Mouse (Mus musculus) heart, embryonic 13.5 days (tissue): ENCODE data around the gene Tsc22d2. TPM values are rescaled to one million over a fixed set of nuclear protein-coding genes. Genes with fewer than 3 reads are reported as not detected.
A peak's percentile ranks its signal among the peaks of the same experiment; 100 is the strongest.

Experiments
- ATAC-seq: fragments of 200-750 bp; cut with Nextera tagmentation; 2 replicates; pipeline ENCODE4 v1.8.0; 2017; ENCODE audit warnings: moderate TSS enrichment; ENCODE audit not compliant: insufficient number of reproducible peaks, low FRiP score, low TSS enrichment; ENCODE audit errors: extremely low read depth
- H3K27ac ChIP-seq: fragments of 300-500 bp; sonication (generic); replicated peaks from 2 replicates; pipeline ENCODE4 v1.5.1; 2015; ENCODE audit warnings: moderate library complexity, mild to moderate bottlenecking, inconsistent platforms
- H3K27me3 ChIP-seq: fragments of 300-500 bp; sonication (generic); replicated peaks from 2 replicates; pipeline ENCODE4 v1.6.1; 2015; ENCODE audit warnings: mild to moderate bottlenecking, inconsistent platforms
- H3K36me3 ChIP-seq: fragments of 300-500 bp; sonication (generic); 2 replicates; pipeline ENCODE4 v1.6.1; 2015; ENCODE audit warnings: mild to moderate bottlenecking, inconsistent platforms
- H3K4me1 ChIP-seq: fragments of 300-500 bp; sonication (generic); 2 replicates; pipeline ENCODE4 v1.6.1; 2015; ENCODE audit warnings: inconsistent platforms
- H3K4me2 ChIP-seq: fragments of 300-500 bp; sonication (generic); 2 replicates; pipeline ENCODE4 v1.6.1; 2015; ENCODE audit warnings: inconsistent platforms, mild to moderate bottlenecking, moderate library complexity
- H3K4me3 ChIP-seq: fragments of 300-500 bp; sonication (generic); 2 replicates; pipeline ENCODE4 v1.5.1; 2015; ENCODE audit warnings: moderate library complexity, mild to moderate bottlenecking, inconsistent platforms
- H3K9ac ChIP-seq: fragments of 300-500 bp; sonication (generic); 2 replicates; pipeline ENCODE4 v1.6.1; 2015; ENCODE audit warnings: inconsistent platforms, mild to moderate bottlenecking, moderate library complexity
- H3K9me3 ChIP-seq: fragments of 300-500 bp; sonication (generic); 2 replicates; pipeline ENCODE4 v1.6.1; 2016; ENCODE audit warnings: inconsistent platforms
- WGBS: fragments of 180-500 bp; shearing (Covaris S2); methylation state at CpG from one replicate; pipeline ENCODE4 v1.1.7; 2015; ENCODE audit warnings: mixed read lengths; 5-methylcytosine and 5-hydroxymethylcytosine counted together
- polyA plus RNA-seq: library from polyadenylated mRNA; unstranded; fragments of >200 nt; fragmentation: Nextera tagmentation; extraction: Ambion mirVana; gene quantifications from 2 replicates; pipeline ENCODE4 v1.2.1, GENCODE M21; 2015

The Tsc22d2 gene
- polyA plus RNA-seq, 1 experiment from 2014 or later = 10.9 TPM

GRCm38 (mm10) chr3:58398541-58398940 is 16.0 kb upstream of the Tsc22d2 start:
- WGBS = 29% methylated on average over 5 of the region's 5 CpGs

GRCm38 (mm10) chr3:58399931-58400330 is 14.6 kb upstream of the Tsc22d2 start:
- H3K27ac ChIP-seq = no peak overlapping the region
- H3K9ac ChIP-seq = no peak overlapping the region
- ATAC-seq = no peak
- H3K4me3 ChIP-seq = no peak overlapping the region
- H3K36me3 ChIP-seq = no peaks in the 10 kb centered on the region
- no peaks in the 10 kb centered on the region; the same call in 1 of the 2 replicates for H3K4me1 ChIP-seq
- no peak overlapping the region for H3K4me2 ChIP-seq
- H3K9me3 ChIP-seq = peaks cover 4% of the 10 kb centered on the region; the same call in 1 of the 2 replicates
- WGBS = 45% methylated on average over 3 of the region's 3 CpGs
- H3K27me3 ChIP-seq = no peaks in the 10 kb centered on the region

More at GRCm38 (mm10) chr3:58398541-58398940, 16.0 kb upstream of the Tsc22d2 start:
- Histone ChIP-seq H3K27me3 (no peaks in the 10 kb centered on the region), H3K4me3 (no peak overlapping the region), H3K9ac (no peak overlapping the region), H3K4me1 (no peaks in the 10 kb centered on the region; the same call in 1 of the 2 replicates), H3K27ac (no peak overlapping the region), H3K9me3 (peaks cover 4% of the 10 kb centered on the region; the same call in 1 of the 2 replicates), H3K4me2 (no peak overlapping the region), H3K36me3 (no peaks in the 10 kb centered on the region)
- no peak for ATAC-seq

DNA sequence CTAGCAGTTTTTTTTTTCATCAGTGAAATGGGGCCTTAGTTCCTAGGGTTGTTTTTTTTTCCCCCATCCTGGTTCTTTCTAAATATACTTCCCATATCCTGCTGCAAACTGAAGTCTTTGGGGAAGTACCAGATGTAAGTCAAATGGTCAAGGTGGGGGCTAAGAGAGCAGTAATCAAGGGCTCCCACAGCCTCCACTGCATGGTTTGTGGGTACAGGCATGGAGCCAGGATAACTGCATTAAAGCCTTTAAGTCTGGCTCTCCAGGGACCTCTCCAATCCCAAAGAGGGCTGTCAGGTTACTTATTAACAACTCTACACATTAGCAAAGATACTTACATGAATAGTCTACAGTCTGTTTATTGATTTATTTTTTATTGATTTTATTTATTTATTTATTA is 2.8 kb upstream of the Tsc22d2 start:
- Histone ChIP-seq H3K4me3 (no peak overlapping the region), H3K27ac (no peak overlapping the region), H3K27me3 (no peaks in the 10 kb centered on the region), H3K36me3 (peaks cover 5% of the 10 kb centered on the region), H3K4me2 (no peak overlapping the region), H3K9ac (no peak overlapping the region), H3K4me1 (peaks cover 5% of the 10 kb centered on the region), H3K9me3 (no peaks in the 10 kb centered on the region)
- ATAC-seq = no peak

- peak overlapping the region; percentile 100 for H3K27ac ChIP-seq
- peaks cover 5% of the 10 kb centered on the region for H3K4me1 ChIP-seq
- H3K9ac ChIP-seq = peak overlapping the region; percentile 100
- peak overlapping the region; percentile 88 for H3K4me2 ChIP-seq
- peaks cover 12% of the 10 kb centered on the region for H3K36me3 ChIP-seq
- H3K4me3 ChIP-seq = peak overlapping the region; percentile 78
- ATAC-seq = no peak
- no peaks in the 10 kb centered on the region for H3K9me3 ChIP-seq
- H3K27me3 ChIP-seq = no peaks in the 10 kb centered on the region
- WGBS = 39% methylated on average over 5 of the region's 5 CpGs
Observed at GRCm38 (mm10) chr3:58413671-58414070, 844 bp upstream of the Tsc22d2 start.

DNA sequence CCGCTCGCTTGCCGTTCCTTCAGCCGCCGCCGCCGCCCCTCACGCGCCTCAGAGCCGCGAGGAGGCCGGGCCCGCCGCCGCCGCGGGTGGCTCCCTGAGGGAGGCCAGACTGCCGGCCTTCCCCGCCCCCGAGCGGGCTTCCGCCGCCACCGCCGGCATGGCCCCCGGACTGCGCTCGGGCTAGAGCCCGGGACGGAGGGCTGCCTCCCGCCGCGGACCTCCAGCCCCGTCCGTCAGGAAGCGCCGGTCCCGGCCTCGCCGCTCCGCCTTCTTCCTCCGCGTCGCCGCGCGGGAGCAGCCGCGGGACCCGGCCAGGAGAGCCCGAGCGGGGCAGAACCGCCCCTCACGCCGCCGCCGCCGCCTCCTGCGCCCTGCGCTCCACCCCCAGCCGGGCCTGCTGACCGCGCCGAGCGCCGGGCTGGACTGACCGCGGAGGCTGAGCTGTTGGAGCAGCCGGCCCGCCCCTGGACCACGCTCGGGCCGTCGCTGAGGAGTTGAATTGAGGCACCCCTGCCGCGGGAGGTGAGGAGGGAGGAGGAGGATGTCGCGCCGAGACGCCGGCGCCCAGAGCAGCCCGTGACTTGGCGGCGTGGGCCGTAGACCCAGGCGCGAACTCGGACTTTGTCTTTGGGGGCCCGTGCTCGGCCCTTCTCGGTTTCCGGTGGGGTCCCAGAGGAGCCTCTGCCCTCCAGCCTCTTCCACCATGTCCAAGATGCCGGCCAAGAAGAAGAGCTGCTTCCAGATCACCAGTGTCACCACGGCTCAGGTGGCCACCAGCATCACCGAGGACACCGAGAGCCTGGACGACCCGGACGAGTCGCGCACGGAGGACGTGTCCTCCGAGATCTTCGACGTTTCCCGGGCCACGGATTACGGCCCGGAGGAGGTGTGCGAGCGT is 720 bp downstream of the Tsc22d2 start:
- Histone ChIP-seq H3K4me2 (peak overlapping the region; percentile 88), H3K36me3 (peaks cover 12% of the 10 kb centered on the region), H3K9me3 (no peaks in the 10 kb centered on the region), H3K27me3 (no peaks in the 10 kb centered on the region), H3K9ac (peak overlapping the region; percentile 100), H3K27ac (peak overlapping the region; percentile 100), H3K4me1 (peaks cover 6% of the 10 kb centered on the region), H3K4me3 (peak overlapping the region; percentile 78)
- ATAC-seq = peak; percentile 58
- under 1% methylated on average over 93 of the region's 113 CpGs for WGBS

DNA sequence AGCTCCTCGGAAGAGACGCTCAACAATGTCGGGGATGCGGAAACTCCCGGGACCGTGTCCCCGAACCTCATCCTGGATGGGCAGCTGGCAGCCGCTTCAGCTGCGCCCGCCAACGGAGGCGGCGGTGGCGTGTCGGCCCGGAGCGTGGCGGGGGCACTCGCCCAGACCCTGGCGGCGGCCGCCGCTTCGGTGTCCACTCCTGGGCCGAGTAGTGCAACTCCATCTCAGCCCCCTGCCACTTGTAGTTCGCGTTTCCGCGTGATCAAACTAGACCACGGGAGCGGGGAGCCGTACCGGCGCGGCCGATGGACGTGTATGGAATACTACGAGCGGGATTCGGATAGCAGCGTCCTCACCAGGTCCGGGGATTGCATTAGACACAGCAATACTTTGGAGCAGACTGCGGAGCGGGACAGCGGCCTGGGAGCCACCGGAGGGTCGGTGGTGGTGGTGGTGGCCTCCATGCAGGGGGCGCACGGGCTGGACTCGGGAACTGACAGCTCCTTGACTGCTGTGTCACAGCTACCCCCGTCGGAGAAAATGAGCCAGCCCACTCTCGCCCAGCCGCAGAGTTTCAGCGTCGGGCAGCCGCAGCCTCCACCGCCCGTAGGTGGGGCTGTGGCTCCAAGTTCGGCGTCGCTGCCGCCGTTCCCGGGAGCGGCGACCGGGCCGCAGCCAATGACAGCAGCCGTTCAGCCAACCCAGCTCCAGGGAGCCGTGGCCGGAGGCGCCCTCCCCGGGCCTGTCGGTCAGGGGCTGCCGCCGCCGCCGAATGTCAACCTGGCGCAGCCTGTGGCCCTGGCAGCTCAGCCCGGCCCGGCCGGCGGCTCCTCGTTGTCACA is 1.6 kb downstream of the Tsc22d2 start:
- WGBS = under 1% methylated on average over 84 of the region's 85 CpGs
- Histone ChIP-seq H3K4me2 (peak overlapping the region; percentile 88), H3K27me3 (no peaks in the 10 kb centered on the region), H3K9ac (peak overlapping the region; percentile 100), H3K36me3 (peaks cover 12% of the 10 kb centered on the region), H3K9me3 (no peaks in the 10 kb centered on the region), H3K4me3 (peak overlapping the region; percentile 78), H3K27ac (peak overlapping the region; percentile 100), H3K4me1 (peaks cover 8% of the 10 kb centered on the region)
- peak; percentile 73 for ATAC-seq

DNA sequence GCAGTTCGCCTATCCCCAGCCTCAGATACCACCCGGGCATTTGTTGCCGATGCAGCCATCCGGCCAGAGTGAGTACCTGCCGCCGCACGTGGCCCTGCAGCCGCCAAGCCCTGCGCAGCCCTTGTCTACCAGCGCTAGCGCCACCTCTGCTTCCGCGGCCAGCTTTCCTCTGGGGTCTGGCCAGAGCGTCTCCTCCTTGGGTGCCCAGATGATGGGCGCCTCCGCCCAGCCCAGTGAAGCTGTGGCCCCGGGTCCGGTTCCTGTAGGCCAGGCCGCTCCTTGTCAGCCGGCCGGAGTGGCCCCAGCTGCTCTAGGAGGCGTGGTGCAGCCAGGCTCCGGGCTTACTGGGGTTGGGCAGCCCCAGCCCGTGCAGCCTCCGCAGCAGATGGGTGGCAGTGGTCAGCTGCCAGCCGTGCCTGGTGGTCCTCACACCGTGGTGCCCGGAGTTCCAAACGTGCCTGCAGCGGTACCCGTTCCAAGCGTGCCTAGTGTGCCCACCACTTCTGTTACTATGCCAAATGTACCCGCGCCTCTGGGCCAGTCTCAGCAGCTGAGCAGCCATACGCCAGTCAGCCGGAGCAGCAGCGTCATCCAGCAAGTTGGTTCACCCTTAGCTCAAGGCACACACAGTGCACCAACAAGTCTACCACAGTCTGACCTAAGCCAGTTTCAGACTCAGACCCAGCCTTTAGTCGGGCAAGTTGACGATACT is 2.4 kb downstream of the Tsc22d2 start:
- ATAC-seq = peak; percentile 38
- Histone ChIP-seq H3K27me3 (no peaks in the 10 kb centered on the region), H3K36me3 (peaks cover 12% of the 10 kb centered on the region), H3K27ac (peak overlapping the region; percentile 100), H3K4me2 (peak overlapping the region; percentile 88), H3K9me3 (no peaks in the 10 kb centered on the region), H3K4me1 (peaks cover 10% of the 10 kb centered on the region), H3K9ac (peak overlapping the region; percentile 100), H3K4me3 (peak overlapping the region; percentile 78)
- 1% methylated on average over 39 of the region's 39 CpGs for WGBS

DNA sequence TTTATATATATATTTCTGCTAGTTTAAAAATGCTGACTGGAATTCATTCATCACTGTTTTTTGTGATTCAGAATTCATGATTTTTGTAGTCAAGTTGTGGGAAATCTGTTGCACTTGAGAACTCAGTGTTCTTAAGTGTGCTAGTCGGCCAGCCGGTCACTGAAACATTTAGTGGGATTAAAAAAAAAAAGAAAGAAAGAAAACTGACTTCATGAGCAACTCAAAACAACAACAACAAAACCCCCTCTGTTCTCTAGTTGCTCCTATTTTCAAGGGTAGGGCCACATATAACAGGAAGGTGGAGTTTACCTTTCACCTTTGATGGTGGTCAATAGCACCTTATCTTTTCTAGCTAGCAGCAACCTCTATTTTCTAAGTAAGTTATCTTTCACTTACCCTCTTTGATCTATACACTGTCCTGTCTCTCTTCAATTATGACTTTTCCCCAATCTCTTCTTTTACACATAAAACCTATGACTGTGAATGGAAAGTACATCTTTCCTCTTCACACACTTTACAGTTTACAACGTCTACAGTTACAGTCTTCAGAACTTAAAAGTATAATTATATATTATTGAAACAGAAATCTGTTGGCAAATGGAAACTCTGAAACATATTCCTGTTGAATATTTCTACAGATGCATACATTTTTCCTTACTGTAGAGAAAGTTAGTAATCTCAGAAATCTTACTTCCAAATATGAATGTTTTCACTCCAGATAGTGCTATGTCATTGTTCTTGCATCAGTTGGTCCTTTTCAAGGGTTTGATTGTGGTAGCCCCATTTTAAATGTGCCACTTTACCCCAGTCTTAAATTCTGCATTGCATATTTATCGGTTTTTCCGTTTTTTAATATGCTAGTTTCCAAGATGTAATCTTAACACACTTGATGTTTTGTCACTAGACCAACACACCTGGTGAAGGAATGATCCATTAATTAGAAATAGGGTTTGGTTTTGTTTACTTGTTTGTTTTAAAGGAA is 4.5 kb downstream of the Tsc22d2 start:
- Histone ChIP-seq H3K27ac (peak overlapping the region; percentile 36; the same call in 1 of the 2 replicates), H3K9ac (peak overlapping the region; percentile 100), H3K4me3 (peak overlapping the region; percentile 78), H3K27me3 (no peaks in the 10 kb centered on the region), H3K4me2 (peak overlapping the region; percentile 88), H3K36me3 (peaks cover 12% of the 10 kb centered on the region), H3K9me3 (no peaks in the 10 kb centered on the region), H3K4me1 (peaks cover 17% of the 10 kb centered on the region)
- 26% methylated on average over 5 of the region's 5 CpGs for WGBS
- ATAC-seq = no peak

- Histone ChIP-seq H3K36me3 (peaks cover 5% of the 10 kb centered on the region; the same call in 1 of the 2 replicates), H3K4me3 (no peak overlapping the region), H3K27me3 (no peaks in the 10 kb centered on the region), H3K9ac (no peak overlapping the region), H3K4me1 (peaks cover 20% of the 10 kb centered on the region), H3K27ac (no peak overlapping the region), H3K9me3 (no peaks in the 10 kb centered on the region), H3K4me2 (no peak overlapping the region)
- WGBS = 76% methylated on average over 1 of the region's 1 CpGs
- ATAC-seq = no peak
Observed at GRCm38 (mm10) chr3:58428861-58429260, 14.3 kb downstream of the Tsc22d2 start.

- Histone ChIP-seq H3K27me3 (no peaks in the 10 kb centered on the region), H3K9me3 (no peaks in the 10 kb centered on the region), H3K27ac (no peak overlapping the region), H3K4me3 (no peak overlapping the region), H3K4me2 (no peak overlapping the region), H3K9ac (no peak overlapping the region), H3K4me1 (no peaks in the 10 kb centered on the region), H3K36me3 (peaks cover 15% of the 10 kb centered on the region)
- no peak for ATAC-seq
- 77% methylated on average over 2 of the region's 2 CpGs for WGBS
Observed at GRCm38 (mm10) chr3:58434414-58434813, 19.9 kb downstream of the Tsc22d2 start.
